Mouse (Mus musculus): ENCODE results near the gene Gm21897. TPM values are rescaled to one million over a fixed set of nuclear protein-coding genes. Genes with fewer than 3 reads are reported as not detected.

Gm21897 gene
- polyA plus RNA-seq, 1 experiment from 2014 or later: not detected

GRCm38 (mm10) chr16:15355339-15355738 lies 38.1 kb downstream of the Gm21897 start:
- H3K4me1 ChIP-seq (replicated peaks): no peaks in the 10 kb centered on the region
- no peak for ATAC-seq (ENCODE audit: low FRiP score)
- no peak overlapping the region for H3K4me2 ChIP-seq
- 92% methylated on average over 1 of the region's 1 CpGs for WGBS
- no peaks in the 10 kb centered on the region for H3K9me3 ChIP-seq
- H3K27me3 ChIP-seq: no peaks in the 10 kb centered on the region
- no peak overlapping the region for H3K9ac ChIP-seq
- no peak overlapping the region for H3K27ac ChIP-seq
- no peak overlapping the region for H3K4me3 ChIP-seq
- H3K36me3 ChIP-seq: no peaks in the 10 kb centered on the region

- H3K27me3 ChIP-seq: no peaks in the 10 kb centered on the region
- H3K4me1 ChIP-seq (replicated peaks): no peaks in the 10 kb centered on the region
- no peaks in the 10 kb centered on the region for H3K36me3 ChIP-seq
- H3K9ac ChIP-seq: no peak overlapping the region
- ATAC-seq (ENCODE audit: low FRiP score): no peak
- no peaks in the 10 kb centered on the region for H3K9me3 ChIP-seq
- H3K27ac ChIP-seq: no peak overlapping the region
- no peak overlapping the region for H3K4me2 ChIP-seq
- H3K4me3 ChIP-seq: no peak overlapping the region
Measured at GRCm38 (mm10) chr16:15357766-15358165, 40.5 kb downstream of the Gm21897 start.

- Histone ChIP-seq H3K4me2 (no peak overlapping the region), H3K27me3 (no peaks in the 10 kb centered on the region), H3K4me3 (no peak overlapping the region), H3K9ac (no peak overlapping the region), H3K36me3 (no peaks in the 10 kb centered on the region), H3K27ac (no peak overlapping the region), H3K9me3 (no peaks in the 10 kb centered on the region), H3K4me1 (replicated peaks) (no peaks in the 10 kb centered on the region)
- WGBS: 83% methylated on average over 3 of the region's 3 CpGs
- no peak for ATAC-seq (ENCODE audit: low FRiP score)
Measured at GRCm38 (mm10) chr16:15359110-15359782, 42.0 kb downstream of the Gm21897 start.

GRCm38 (mm10) chr16:15360825-15361224 lies 43.6 kb downstream of the Gm21897 start:
- H3K27ac ChIP-seq: no peak overlapping the region
- H3K9ac ChIP-seq: no peak overlapping the region
- no peak overlapping the region for H3K4me2 ChIP-seq
- no peaks in the 10 kb centered on the region for H3K27me3 ChIP-seq
- no peak overlapping the region for H3K4me3 ChIP-seq
- no peaks in the 10 kb centered on the region for H3K4me1 ChIP-seq (replicated peaks)
- H3K36me3 ChIP-seq: no peaks in the 10 kb centered on the region
- no peak for ATAC-seq (ENCODE audit: low FRiP score)
- no peaks in the 10 kb centered on the region for H3K9me3 ChIP-seq

Data from hindbrain, embryonic 13.5 days (tissue).